Mouse (Mus musculus) lung, embryonic 15.5 days (tissue): Measurements from ENCODE around the gene Wdhd1. TPM values are rescaled to one million over a fixed set of nuclear protein-coding genes. Genes with fewer than 3 reads are reported as not detected.

Experiments
- ATAC-seq: fragments of 200-750 bp; cut with Nextera tagmentation; 2 replicates; pipeline ENCODE4 v1.8.0; 2017; ENCODE audit warnings: moderate number of reproducible peaks, borderline replicate concordance; ENCODE audit not compliant: low FRiP score, low TSS enrichment; ENCODE audit errors: extremely low read depth
- H3K27ac ChIP-seq: fragments of 300-500 bp; sonication (generic); 2 replicates; pipeline ENCODE4 v1.5.1; 2015; ENCODE audit warnings: moderate library complexity, mild to moderate bottlenecking, inconsistent platforms
- H3K27me3 ChIP-seq: fragments of 300-500 bp; sonication (generic); 2 replicates; pipeline ENCODE4 v1.6.1; 2015; ENCODE audit warnings: inconsistent platforms
- H3K36me3 ChIP-seq: fragments of 300-500 bp; sonication (generic); 2 replicates; pipeline ENCODE4 v1.6.1; 2015; ENCODE audit warnings: inconsistent platforms
- H3K4me1 ChIP-seq: fragments of 300-500 bp; sonication (generic); 2 replicates; pipeline ENCODE4 v1.6.1; 2015; ENCODE audit warnings: inconsistent platforms
- H3K4me2 ChIP-seq: fragments of 300-500 bp; sonication (generic); 2 replicates; pipeline ENCODE4 v1.6.1; 2015; ENCODE audit warnings: inconsistent platforms, mild to moderate bottlenecking, moderate library complexity
- H3K4me3 ChIP-seq: fragments of 300-500 bp; sonication (generic); 2 replicates; pipeline ENCODE4 v1.5.1; 2015; ENCODE audit warnings: mild to moderate bottlenecking, inconsistent platforms
- H3K9ac ChIP-seq: fragments of 300-500 bp; sonication (generic); 2 replicates; pipeline ENCODE4 v1.6.1; 2015; ENCODE audit warnings: inconsistent platforms
- H3K9me3 ChIP-seq: fragments of 300-500 bp; sonication (generic); 2 replicates; pipeline ENCODE4 v1.6.1; 2016; ENCODE audit warnings: inconsistent platforms
- WGBS: fragments of 180-500 bp; shearing (Covaris S2); methylation state at CpG from one replicate; pipeline ENCODE4 v1.1.7; 2015; 5-methylcytosine and 5-hydroxymethylcytosine counted together
- polyA plus RNA-seq: library from polyadenylated mRNA; unstranded; fragments of >200 nt; fragmentation: Nextera tagmentation; extraction: Ambion mirVana; gene quantifications from 2 replicates; pipeline ENCODE4 v1.2.1, GENCODE M21; 2015

The Wdhd1 gene
- polyA plus RNA-seq, 1 experiment from 2014 or later = 38.3 TPM

- peak overlapping the region; percentile 88 for H3K4me3 ChIP-seq
- peak overlapping the region; percentile 69 for H3K4me2 ChIP-seq
- peaks cover 22% of the 10 kb centered on the region for H3K4me1 ChIP-seq
- peak overlapping the region; percentile 74 for H3K9ac ChIP-seq
- H3K27me3 ChIP-seq = no peaks in the 10 kb centered on the region
- H3K9me3 ChIP-seq = no peaks in the 10 kb centered on the region
- ATAC-seq = peak; percentile 21; the same call in 1 of the 2 replicates
- H3K27ac ChIP-seq = peak overlapping the region; percentile 96
- peaks cover 17% of the 10 kb centered on the region; the same call in 1 of the 2 replicates for H3K36me3 ChIP-seq
- 2% methylated on average over 22 of the region's 22 CpGs for WGBS
These were observed 537 bp downstream of the Wdhd1 start for GRCm38 (mm10) chr14:47276036-47276603.

GRCm38 (mm10) chr14:47275417-47275816 lies 1.2 kb downstream of the Wdhd1 start:
- H3K4me2 ChIP-seq = peak overlapping the region; percentile 69
- H3K27ac ChIP-seq = no peak overlapping the region
- H3K9ac ChIP-seq = peak overlapping the region; percentile 74
- peaks cover 21% of the 10 kb centered on the region; the same call in 1 of the 2 replicates for H3K36me3 ChIP-seq
- 19% methylated on average over 3 of the region's 3 CpGs for WGBS
- no peaks in the 10 kb centered on the region for H3K9me3 ChIP-seq
- peaks cover 22% of the 10 kb centered on the region for H3K4me1 ChIP-seq
- ATAC-seq = no peak
- peak overlapping the region; percentile 88 for H3K4me3 ChIP-seq
- H3K27me3 ChIP-seq = no peaks in the 10 kb centered on the region

GRCm38 (mm10) chr14:47273751-47274150 lies 2.9 kb downstream of the Wdhd1 start:
- Histone ChIP-seq H3K9me3 (no peaks in the 10 kb centered on the region), H3K4me1 (peaks cover 22% of the 10 kb centered on the region), H3K4me2 (no peak overlapping the region), H3K27ac (no peak overlapping the region), H3K27me3 (no peaks in the 10 kb centered on the region), H3K36me3 (peaks cover 33% of the 10 kb centered on the region), H3K9ac (no peak overlapping the region), H3K4me3 (no peak overlapping the region)
- WGBS = 87% methylated on average over 3 of the region's 3 CpGs
- no peak for ATAC-seq

- WGBS = 84% methylated on average over 2 of the region's 2 CpGs
- H3K4me1 ChIP-seq = 0 out of 2 replicates have a peak, but pooled peaks cover 5% of the 10 kb centered on the region
- H3K27me3 ChIP-seq = no peaks in the 10 kb centered on the region
- H3K4me3 ChIP-seq = no peak overlapping the region
- no peak for ATAC-seq
- no peak overlapping the region for H3K27ac ChIP-seq
- H3K36me3 ChIP-seq = peaks cover 63% of the 10 kb centered on the region
- no peaks in the 10 kb centered on the region for H3K9me3 ChIP-seq
- no peak overlapping the region for H3K4me2 ChIP-seq
- no peak overlapping the region for H3K9ac ChIP-seq
These were observed 7.0 kb downstream of the Wdhd1 start for GRCm38 (mm10) chr14:47269706-47270105.

- Histone ChIP-seq H3K9ac (no peak overlapping the region), H3K27ac (no peak overlapping the region), H3K9me3 (no peaks in the 10 kb centered on the region), H3K4me2 (no peak overlapping the region), H3K4me3 (no peak overlapping the region), H3K4me1 (no peaks in the 10 kb centered on the region), H3K36me3 (peaks cover 63% of the 10 kb centered on the region), H3K27me3 (no peaks in the 10 kb centered on the region)
- no peak for ATAC-seq
- WGBS = 95% methylated on average over 4 of the region's 4 CpGs
These were observed 7.6 kb downstream of the Wdhd1 start for GRCm38 (mm10) chr14:47269056-47269455.

- Histone ChIP-seq H3K4me1 (no peaks in the 10 kb centered on the region), H3K9ac (no peak overlapping the region), H3K27ac (no peak overlapping the region), H3K36me3 (peaks cover 54% of the 10 kb centered on the region), H3K27me3 (no peaks in the 10 kb centered on the region), H3K4me3 (no peak overlapping the region), H3K9me3 (no peaks in the 10 kb centered on the region), H3K4me2 (no peak overlapping the region)
- no peak for ATAC-seq
- 92% methylated on average over 8 of the region's 8 CpGs for WGBS
These were observed 10.8 kb downstream of the Wdhd1 start for GRCm38 (mm10) chr14:47265829-47266228.

GRCm38 (mm10) chr14:47264866-47265265 lies 11.8 kb downstream of the Wdhd1 start:
- no peak overlapping the region for H3K4me3 ChIP-seq
- no peaks in the 10 kb centered on the region for H3K4me1 ChIP-seq
- WGBS = 95% methylated on average over 3 of the region's 3 CpGs
- peaks cover 57% of the 10 kb centered on the region for H3K36me3 ChIP-seq
- H3K4me2 ChIP-seq = no peak overlapping the region
- no peak overlapping the region for H3K27ac ChIP-seq
- no peaks in the 10 kb centered on the region for H3K9me3 ChIP-seq
- no peak for ATAC-seq
- H3K9ac ChIP-seq = no peak overlapping the region
- H3K27me3 ChIP-seq = no peaks in the 10 kb centered on the region

GRCm38 (mm10) chr14:47249839-47250238 lies 26.8 kb downstream of the Wdhd1 start:
- Histone ChIP-seq H3K27ac (no peak overlapping the region), H3K4me1 (no peaks in the 10 kb centered on the region), H3K27me3 (no peaks in the 10 kb centered on the region), H3K36me3 (peaks cover 43% of the 10 kb centered on the region), H3K9me3 (no peaks in the 10 kb centered on the region), H3K9ac (no peak overlapping the region), H3K4me3 (no peak overlapping the region), H3K4me2 (no peak overlapping the region)
- WGBS = 84% methylated on average over 6 of the region's 6 CpGs
- no peak for ATAC-seq

GRCm38 (mm10) chr14:47242753-47243152 lies 33.9 kb downstream of the Wdhd1 start:
- WGBS = 21% methylated on average over 4 of the region's 4 CpGs

GRCm38 (mm10) chr14:47241046-47241445 lies 35.6 kb downstream of the Wdhd1 start:
- H3K27me3 ChIP-seq = no peaks in the 10 kb centered on the region

More at GRCm38 (mm10) chr14:47242753-47243152, 33.9 kb downstream of the Wdhd1 start:
- H3K27ac ChIP-seq = no peak overlapping the region
- H3K27me3 ChIP-seq = no peaks in the 10 kb centered on the region
- H3K9me3 ChIP-seq = no peaks in the 10 kb centered on the region
- H3K4me3 ChIP-seq = no peak overlapping the region
- peaks cover 50% of the 10 kb centered on the region for H3K36me3 ChIP-seq
- no peak overlapping the region for H3K9ac ChIP-seq
- ATAC-seq = no peak
- no peaks in the 10 kb centered on the region for H3K4me1 ChIP-seq
- H3K4me2 ChIP-seq = no peak overlapping the region

GRCm38 (mm10) chr14:47240600-47240999 lies 36.1 kb downstream of the Wdhd1 start:
- Histone ChIP-seq H3K4me2 (no peak overlapping the region), H3K9me3 (0 out of 2 replicates have a peak, but pooled peaks cover 2% of the 10 kb centered on the region), H3K27me3 (no peaks in the 10 kb centered on the region), H3K9ac (no peak overlapping the region), H3K4me3 (no peak overlapping the region), H3K4me1 (no peaks in the 10 kb centered on the region), H3K36me3 (peaks cover 31% of the 10 kb centered on the region), H3K27ac (no peak overlapping the region)
- no peak for ATAC-seq
- WGBS = 69% methylated on average over 1 of the region's 1 CpGs

More at GRCm38 (mm10) chr14:47241046-47241445, 35.6 kb downstream of the Wdhd1 start:
- no peak overlapping the region for H3K9ac ChIP-seq
- WGBS = 86% methylated on average over 6 of the region's 6 CpGs
- H3K36me3 ChIP-seq = peaks cover 33% of the 10 kb centered on the region
- H3K9me3 ChIP-seq = no peaks in the 10 kb centered on the region
- no peak overlapping the region for H3K27ac ChIP-seq
- no peak overlapping the region for H3K4me3 ChIP-seq
- ATAC-seq = no peak
- H3K4me1 ChIP-seq = no peaks in the 10 kb centered on the region
- H3K4me2 ChIP-seq = no peak overlapping the region

- 83% methylated on average over 4 of the region's 4 CpGs for WGBS
- no peak overlapping the region for H3K9ac ChIP-seq
- H3K36me3 ChIP-seq = peaks cover 13% of the 10 kb centered on the region
- H3K27ac ChIP-seq = no peak overlapping the region
- no peak for ATAC-seq
- no peaks in the 10 kb centered on the region for H3K27me3 ChIP-seq
- H3K4me1 ChIP-seq = no peaks in the 10 kb centered on the region
- H3K4me3 ChIP-seq = no peak overlapping the region
- 0 out of 2 replicates have a peak, but pooled peaks cover 5% of the 10 kb centered on the region for H3K9me3 ChIP-seq
- no peak overlapping the region for H3K4me2 ChIP-seq
These were observed 39.4 kb downstream of the Wdhd1 start for GRCm38 (mm10) chr14:47237286-47237685.
